Mouse (Mus musculus) left cerebral cortex, adult 2 months (tissue): ENCODE measurements around the gene Ngb. TPM values are rescaled to one million over a fixed set of nuclear protein-coding genes. Genes with fewer than 3 reads are reported as not detected.

Experiments
- DNase-seq, 2 experiments: peaks; one replicate each; pipeline ENCODE4 v3.0.0; 2021 to 2022; ENCODE audit warnings: low spot score in 2 of 2, mixed read lengths in 1 of 2; ENCODE audit errors: extremely low spot score in 1 of 2
- H3K27ac ChIP-seq: fragments of 200-600 bp; 2 replicates; pipeline ENCODE4 v1.8.1; 2022
- H3K4me3 ChIP-seq: fragments of 200-600 bp; 2 replicates; pipeline ENCODE4 v1.8.1; 2022
- CTCF ChIP-seq: fragments of 200-600 bp; IDR thresholded peaks from 2 replicates; pipeline ENCODE4 v1.8.1; 2022; ENCODE audit warnings: antibody characterized with exemption, mild to moderate bottlenecking, moderate library complexity
- intact Hi-C: fragments of 180-260 bp; cut with DNase I; formaldehyde crosslinking; loops from one replicate; pipeline ENCODE4 v1.15.1; 2025
- long read RNA-seq, 2 experiments: library from polyadenylated mRNA; stranded (forward); transcript quantifications; one replicate each; pipeline ENCODE4 v2.0.0; 2021; ENCODE audit warnings: borderline mapping rate in 2 of 2
- total RNA-seq, 2 experiments: library from RNA; stranded (reverse); gene quantifications; 2 replicates each; pipeline ENCODE4 v1.2.3; 2021

Gene Ngb
- total RNA-seq, result 1 to 10 TPM; 9.1 to 9.4 TPM
- long read RNA-seq, experiment 1, transcript Ngb-201 (4 exons, 1,616 nt), result major isoform, 6 of 7 reads
- long read RNA-seq, experiment 1, partial matches to known transcripts, result 1 of 7 reads
- long read RNA-seq, experiment 1, other reads (novel, unspliced or antisense), result 0 of 7 reads
- long read RNA-seq, experiment 2, transcript Ngb-201 (4 exons, 1,616 nt), result major isoform, 12 of 12 reads
- long read RNA-seq, experiment 2, partial matches to known transcripts, result 0 of 12 reads
- long read RNA-seq, experiment 2, other reads (novel, unspliced or antisense), result 0 of 12 reads

- DNase-seq, result no peak
- intact Hi-C loops, result no loop called here
- no peak for TF ChIP-seq CTCF
- Histone ChIP-seq H3K27ac (no peak within 1 kb of the TSS), H3K4me3 (peak within 1 kb of the TSS; percentile 41)
These were observed at the start of gene Ngb for GRCm38 (mm10) chr12:87102165-87102631. TSS of gene Ngb (minus strand) at chr12:87102539.

DNA sequence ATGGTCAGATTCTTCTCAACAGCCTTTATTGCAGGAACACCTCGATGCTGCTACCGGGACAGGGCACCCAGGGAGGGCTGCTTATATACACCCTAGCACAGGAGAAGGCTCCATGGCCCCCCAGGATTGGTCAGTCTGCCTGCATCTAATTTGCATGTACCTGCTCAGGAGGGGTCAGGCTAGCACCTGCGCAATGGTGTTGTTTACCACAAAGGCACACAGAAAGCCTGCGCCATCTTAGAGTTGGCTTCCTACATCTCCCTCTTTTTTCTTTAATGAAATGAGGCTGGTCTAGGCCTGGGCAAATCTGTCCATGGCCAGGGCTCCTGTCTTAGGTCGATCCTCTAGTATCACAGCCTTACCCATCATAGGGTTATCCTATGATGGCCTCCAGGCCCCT is 47.1 kb upstream of the Ngb start:
- Histone ChIP-seq H3K4me3 (no peak overlapping the region), H3K27ac (no peak overlapping the region)
- intact Hi-C loops, result loop anchor here (5.0 to 10.0 kb wide), 2 partner anchors 48 to 385 kb away; partner anchors contain the start of gene Samd15
- no peak for TF ChIP-seq CTCF
- DNase-seq, result no peak

- peak overlapping the region; percentile 92 for H3K4me3 ChIP-seq
- H3K27ac ChIP-seq, result peak overlapping the region; percentile 96
- DNase-seq, result no peak
- TF ChIP-seq CTCF, result no peak
- intact Hi-C loops, result loop anchor here (5.0 to 10.0 kb wide), 2 partner anchors 49 to 383 kb away; partner anchors contain the start of gene Samd15
These were observed 45.8 kb upstream of the Ngb start for GRCm38 (mm10) chr12:87148136-87148535.

GRCm38 (mm10) chr12:87147395-87148089 is 45.2 kb upstream of the Ngb start, which contains the start of gene Pomt2:
TSS of gene Pomt2 (minus strand) at chr12:87147968.
- no peak; the same call in 1 of the 2 replicates for TF ChIP-seq CTCF
- DNase-seq, result peak; percentile 91 to 93
- intact Hi-C loops, result loop anchor here (2.0 to 10.0 kb wide), 3 partner anchors 50 to 383 kb away; partner anchors contain the start of genes Ahsa1, Samd15 and Vipas39
- peak within 1 kb of the TSS; percentile 96 for H3K27ac ChIP-seq
- H3K4me3 ChIP-seq, result peak within 1 kb of the TSS; percentile 92

DNA sequence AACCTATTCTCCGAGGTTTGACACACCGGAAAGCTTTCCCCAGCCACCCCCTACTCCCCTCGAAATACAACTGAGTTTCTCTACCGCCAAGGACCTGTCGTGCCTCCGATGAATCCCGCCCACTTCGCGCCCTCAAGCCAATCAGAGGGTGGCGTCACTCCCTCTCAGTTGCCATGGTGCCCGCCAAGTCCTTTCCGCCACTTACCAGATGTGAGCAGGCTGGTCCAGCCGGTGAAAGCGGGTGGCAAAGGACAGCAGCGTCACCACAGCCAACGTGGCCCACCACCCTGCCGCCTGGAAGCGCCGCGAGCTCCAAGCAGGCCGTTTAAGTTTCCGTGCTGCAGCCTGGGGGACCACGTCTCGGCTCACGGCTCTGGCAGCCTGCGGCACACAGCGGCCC is 44.6 kb upstream of the Ngb start, which contains the start of gene Gstz1:
TSS of gene Gstz1 (plus strand) at position 200 of the 400 bp plus-strand sequence.
- DNase-seq, result peak; percentile 86 to 88
- TF ChIP-seq CTCF, result no peak
- peak within 1 kb of the TSS; percentile 92 for H3K4me3 ChIP-seq
- peak within 1 kb of the TSS; percentile 96 for H3K27ac ChIP-seq
- intact Hi-C loops, result loop anchor here (2.0 to 10.0 kb wide), 3 partner anchors 50 to 382 kb away; partner anchors contain the start of genes Ahsa1, Samd15 and Vipas39

DNA sequence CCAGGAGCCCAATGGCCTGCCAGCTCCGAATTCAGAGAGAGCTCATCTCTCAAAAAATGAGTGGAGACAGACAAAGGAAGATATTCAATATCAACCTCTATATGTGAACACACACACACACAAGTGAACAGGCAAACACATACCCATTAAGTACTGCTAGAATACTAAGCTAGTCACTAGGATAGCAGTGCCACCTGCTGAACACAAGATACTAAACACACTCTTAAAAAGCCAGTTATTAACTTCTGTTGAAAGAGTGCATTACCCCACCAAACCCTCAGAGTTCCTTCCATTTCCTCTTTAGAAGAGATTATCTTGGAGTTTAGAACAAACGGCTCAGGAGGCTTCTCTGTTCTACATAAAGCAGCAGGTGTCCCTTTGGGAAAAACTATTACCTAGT is 39.8 kb upstream of the Ngb start:
- H3K27ac ChIP-seq, result no peak overlapping the region
- intact Hi-C loops, result loop anchor here (10.0 kb wide), 1 partner anchor 377 kb away; no protein-coding TSS in a partner anchor
- no peak for DNase-seq
- no peak overlapping the region for H3K4me3 ChIP-seq
- no peak for TF ChIP-seq CTCF

DNA sequence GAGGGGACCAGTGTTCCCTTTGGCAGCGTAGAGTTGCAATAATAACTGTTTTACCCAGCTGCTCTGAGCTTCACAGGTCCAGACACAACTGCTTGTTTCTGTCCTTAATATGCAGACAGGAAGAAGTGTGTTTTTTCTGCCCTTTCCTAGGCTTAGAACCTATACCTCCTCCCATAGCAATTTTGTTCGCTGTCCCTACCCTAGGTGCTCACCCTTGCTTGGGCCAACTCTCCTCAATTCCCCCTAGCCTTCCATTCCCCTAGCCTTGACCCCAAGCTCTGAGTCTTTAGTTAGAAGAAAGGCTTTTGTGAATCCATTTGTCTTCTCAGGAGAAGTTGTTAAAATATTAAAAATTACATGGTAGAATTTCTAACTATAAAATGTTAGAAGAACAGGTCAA is 36.4 kb upstream of the Ngb start:
- no peak for DNase-seq
- no peak overlapping the region for H3K4me3 ChIP-seq
- TF ChIP-seq CTCF, result no peak
- no peak overlapping the region for H3K27ac ChIP-seq
- intact Hi-C loops, result no loop called here

DNA sequence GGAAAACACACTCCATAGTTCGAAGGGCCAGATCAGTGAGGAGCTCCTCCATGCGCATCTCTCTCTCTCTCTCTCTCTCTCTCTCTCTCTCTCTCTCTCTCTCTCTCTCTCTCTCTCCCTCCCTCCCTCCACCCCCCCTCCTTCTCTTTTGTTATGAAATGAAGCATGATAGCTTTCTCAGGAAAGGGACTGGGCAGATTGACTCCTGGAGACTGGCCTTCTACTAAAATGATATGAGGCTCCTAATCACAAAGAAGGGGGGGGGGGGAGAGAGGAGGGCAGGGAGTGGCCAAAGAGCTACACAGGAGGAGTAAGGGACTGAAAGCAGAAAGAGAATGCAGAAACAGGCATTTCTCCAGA is 36.0 kb upstream of the Ngb start:
- Histone ChIP-seq H3K4me3 (no peak overlapping the region), H3K27ac (no peak overlapping the region)
- DNase-seq, result no peak
- TF ChIP-seq CTCF, result no peak
- intact Hi-C loops, result no loop called here

DNA sequence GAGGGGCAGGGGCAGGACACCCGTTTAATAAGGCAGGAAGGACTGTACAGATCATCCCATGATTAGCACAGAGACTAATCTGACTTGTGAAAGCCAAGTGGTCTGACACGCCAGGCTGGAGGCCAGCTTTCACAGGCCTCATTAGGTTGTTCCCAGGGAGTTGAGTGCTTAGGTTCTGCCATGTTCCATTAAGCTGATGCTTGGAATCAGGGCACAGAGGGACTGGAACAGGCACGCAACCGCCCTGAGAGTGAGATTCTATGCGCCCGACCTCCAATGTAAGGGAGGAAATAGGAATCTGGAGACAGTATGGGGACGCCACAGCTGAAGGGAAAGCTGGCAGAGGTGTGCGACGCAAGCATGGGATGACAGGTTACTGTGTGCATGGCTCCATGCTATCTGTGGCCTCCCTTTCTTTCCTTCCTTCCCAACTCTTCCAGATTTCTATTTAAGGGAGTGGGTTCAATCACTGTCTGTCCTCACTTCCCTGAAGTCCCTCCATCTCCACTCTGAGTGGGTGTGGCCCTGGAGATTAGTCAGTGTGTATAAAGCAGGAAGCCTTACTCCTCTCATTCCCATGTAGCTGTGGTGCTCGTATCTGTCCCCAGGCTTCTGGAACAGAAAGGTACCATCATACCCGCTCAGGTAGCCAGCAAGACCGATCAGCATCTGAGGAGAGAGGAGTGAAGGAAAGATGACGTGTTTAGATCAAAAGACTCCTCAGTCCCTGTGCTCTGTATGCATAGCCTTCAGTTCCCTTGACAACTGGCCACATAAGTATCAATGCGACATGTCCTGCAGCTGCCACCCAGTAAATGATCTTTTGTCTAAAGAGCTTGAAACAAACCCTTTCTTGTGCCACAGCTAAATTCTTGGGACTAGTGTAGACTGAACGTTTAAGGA is 35.4 kb upstream of the Ngb start:
- Histone ChIP-seq H3K27ac (no peak overlapping the region), H3K4me3 (no peak overlapping the region)
- no peak for TF ChIP-seq CTCF
- no peak for DNase-seq
- intact Hi-C loops, result no loop called here

DNA sequence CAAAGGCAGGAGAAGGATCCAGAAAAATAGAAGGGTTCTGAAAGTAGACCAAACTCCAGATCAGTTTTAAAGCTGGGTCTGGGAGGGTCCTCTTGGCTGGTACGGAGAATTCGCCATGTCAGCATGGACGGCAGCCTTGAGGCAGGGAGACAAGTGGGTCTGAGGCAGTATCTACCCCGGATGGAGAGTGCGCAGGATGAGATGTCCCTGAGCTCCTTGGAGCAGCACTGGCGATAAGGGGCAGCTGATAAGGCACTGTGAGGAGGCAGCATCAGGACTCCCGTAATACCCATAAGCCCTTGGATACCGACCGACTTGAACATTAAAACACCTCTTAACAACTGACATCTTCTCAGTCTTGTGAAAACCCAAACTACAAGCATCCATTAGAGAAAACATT is 30.4 kb upstream of the Ngb start:
- intact Hi-C loops, result no loop called here
- DNase-seq, result no peak
- no peak overlapping the region for H3K27ac ChIP-seq
- no peak overlapping the region for H3K4me3 ChIP-seq
- TF ChIP-seq CTCF, result no peak

DNA sequence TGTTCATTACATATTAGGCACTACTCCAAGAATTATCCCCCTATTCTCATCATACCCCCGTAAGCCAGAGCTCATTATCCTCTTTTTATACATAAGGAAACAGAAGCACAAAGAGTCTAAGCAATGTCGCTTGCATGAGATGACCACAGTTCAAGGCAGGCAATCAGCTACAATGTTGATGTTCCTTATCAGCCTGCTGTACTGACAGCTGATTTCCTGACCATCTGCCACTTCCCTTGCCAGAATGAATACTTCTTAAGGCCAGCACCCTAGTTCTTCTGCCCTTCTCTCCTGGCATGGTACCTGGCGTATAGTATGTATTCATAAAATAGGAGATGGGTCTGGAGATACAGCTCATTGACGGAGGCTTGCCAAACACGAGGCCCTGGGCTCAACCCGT is 29.9 kb upstream of the Ngb start:
- DNase-seq, result no peak
- intact Hi-C loops, result no loop called here
- Histone ChIP-seq H3K27ac (no peak overlapping the region), H3K4me3 (no peak overlapping the region)
- no peak for TF ChIP-seq CTCF
